Mouse (Mus musculus) erythroblast, embryonic 14.5 days (primary cell): Measurements from ENCODE around the gene Hdgfl3. TPM values are rescaled to one million over a fixed set of nuclear protein-coding genes. Genes with fewer than 3 reads are reported as not detected.

Source experiments
- H3K27me3 ChIP-seq: 2 replicates; pipeline ENCODE4 v1.6.1; 2012; ENCODE audit warnings: inconsistent platforms; ENCODE audit not compliant: control insufficient read depth
- H3K36me3 ChIP-seq: 2 replicates; pipeline ENCODE4 v1.6.1; 2012; ENCODE audit warnings: mild to moderate bottlenecking, inconsistent platforms; ENCODE audit not compliant: control insufficient read depth
- H3K4me1 ChIP-seq: 2 replicates; pipeline ENCODE4 v1.6.1; 2012; ENCODE audit warnings: inconsistent platforms; ENCODE audit not compliant: control insufficient read depth
- H3K4me3 ChIP-seq: replicated peaks from 2 replicates; pipeline ENCODE3; 2012; ENCODE audit warnings: moderate library complexity, mild to moderate bottlenecking, inconsistent platforms
- H3K9me3 ChIP-seq: 2 replicates; pipeline ENCODE4 v1.6.1; 2012; ENCODE audit warnings: low read length, inconsistent platforms, mixed read lengths; ENCODE audit not compliant: control insufficient read depth
- GATA1 ChIP-seq: IDR thresholded peaks from 2 replicates; pipeline ENCODE4 v1.6.1; 2012; ENCODE audit warnings: low read length, inconsistent platforms, mixed read lengths
- TAL1 ChIP-seq: IDR thresholded peaks from 3 replicates; pipeline ENCODE4 v1.6.1; 2012; ENCODE audit warnings: low read length, inconsistent platforms, mixed read lengths
- polyA plus RNA-seq: library from polyadenylated mRNA; stranded (reverse); fragments of >175 nt; gene quantifications from 2 replicates; pipeline ENCODE4 v1.2.3, GENCODE M21; 2012

Gene Hdgfl3
- polyA plus RNA-seq, 1 experiment, result not detected

- H3K36me3 ChIP-seq, result no peaks in the 10 kb centered on the region
- no peak overlapping the region for H3K4me3 ChIP-seq
- no peak for TF ChIP-seq TAL1
- TF ChIP-seq GATA1, result no peak
- no peaks in the 10 kb centered on the region; the same call in 1 of the 2 replicates for H3K27me3 ChIP-seq
- H3K4me1 ChIP-seq, result no peaks in the 10 kb centered on the region
- H3K9me3 ChIP-seq, result no peaks in the 10 kb centered on the region
Observed at GRCm38 (mm10) chr7:81954208-81954846, 20.1 kb upstream of the Hdgfl3 start.

GRCm38 (mm10) chr7:81950499-81950898, 16.2 kb upstream of the Hdgfl3 start:
- Histone ChIP-seq H3K36me3 (no peaks in the 10 kb centered on the region), H3K4me3 (no peak overlapping the region), H3K4me1 (no peaks in the 10 kb centered on the region), H3K9me3 (no peaks in the 10 kb centered on the region), H3K27me3 (no peaks in the 10 kb centered on the region; the same call in 1 of the 2 replicates)
- no peak for TF ChIP-seq TAL1
- TF ChIP-seq GATA1, result no peak

GRCm38 (mm10) chr7:81945398-81945797, 11.1 kb upstream of the Hdgfl3 start:
- H3K9me3 ChIP-seq, result no peaks in the 10 kb centered on the region
- H3K4me1 ChIP-seq, result no peaks in the 10 kb centered on the region
- TF ChIP-seq TAL1 (no peak), GATA1 (no peak)
- H3K27me3 ChIP-seq, result no peaks in the 10 kb centered on the region
- H3K36me3 ChIP-seq, result no peaks in the 10 kb centered on the region
- no peak overlapping the region for H3K4me3 ChIP-seq

- Histone ChIP-seq H3K4me3 (no peak overlapping the region), H3K4me1 (no peaks in the 10 kb centered on the region), H3K27me3 (peaks cover 60% of the 10 kb centered on the region), H3K36me3 (no peaks in the 10 kb centered on the region), H3K9me3 (no peaks in the 10 kb centered on the region)
- no peak for TF ChIP-seq GATA1
- no peak for TF ChIP-seq TAL1
Observed at GRCm38 (mm10) chr7:81934806-81935205, 533 bp upstream of the Hdgfl3 start.

GRCm38 (mm10) chr7:81933601-81934266, 539 bp downstream of the Hdgfl3 start:
- Histone ChIP-seq H3K9me3 (no peaks in the 10 kb centered on the region), H3K27me3 (peaks cover 62% of the 10 kb centered on the region), H3K36me3 (no peaks in the 10 kb centered on the region), H3K4me1 (no peaks in the 10 kb centered on the region), H3K4me3 (no peak overlapping the region)
- TF ChIP-seq GATA1, result no peak
- no peak for TF ChIP-seq TAL1

GRCm38 (mm10) chr7:81933061-81933600, 1.1 kb downstream of the Hdgfl3 start:
- H3K4me3 ChIP-seq, result no peak overlapping the region
- H3K36me3 ChIP-seq, result no peaks in the 10 kb centered on the region
- no peaks in the 10 kb centered on the region for H3K9me3 ChIP-seq
- H3K27me3 ChIP-seq, result peaks cover 61% of the 10 kb centered on the region
- TF ChIP-seq TAL1, result no peak
- TF ChIP-seq GATA1, result no peak
- H3K4me1 ChIP-seq, result no peaks in the 10 kb centered on the region

GRCm38 (mm10) chr7:81932521-81933045, 1.7 kb downstream of the Hdgfl3 start:
- peaks cover 61% of the 10 kb centered on the region for H3K27me3 ChIP-seq
- H3K4me1 ChIP-seq, result no peaks in the 10 kb centered on the region
- TF ChIP-seq TAL1, result no peak
- no peak for TF ChIP-seq GATA1

GRCm38 (mm10) chr7:81928998-81929397, 5.3 kb downstream of the Hdgfl3 start:
- H3K9me3 ChIP-seq, result no peaks in the 10 kb centered on the region
- no peak for TF ChIP-seq GATA1
- TF ChIP-seq TAL1, result no peak
- no peak overlapping the region for H3K4me3 ChIP-seq
- no peaks in the 10 kb centered on the region for H3K36me3 ChIP-seq
- no peaks in the 10 kb centered on the region for H3K4me1 ChIP-seq
- peaks cover 32% of the 10 kb centered on the region for H3K27me3 ChIP-seq

More at GRCm38 (mm10) chr7:81932521-81933045, 1.7 kb downstream of the Hdgfl3 start:
- Histone ChIP-seq H3K9me3 (no peaks in the 10 kb centered on the region), H3K36me3 (no peaks in the 10 kb centered on the region), H3K4me3 (no peak overlapping the region)

GRCm38 (mm10) chr7:81921379-81921952, 12.8 kb downstream of the Hdgfl3 start:
- H3K4me3 ChIP-seq, result no peak overlapping the region
- H3K36me3 ChIP-seq, result no peaks in the 10 kb centered on the region
- H3K9me3 ChIP-seq, result no peaks in the 10 kb centered on the region
- no peaks in the 10 kb centered on the region for H3K27me3 ChIP-seq
- no peaks in the 10 kb centered on the region for H3K4me1 ChIP-seq
- TF ChIP-seq GATA1 (no peak), TAL1 (no peak)
